Mouse (Mus musculus) midbrain, postnatal 0 days (tissue): ENCODE results near the gene Pakap. TPM values are rescaled to one million over a fixed set of nuclear protein-coding genes. Genes with fewer than 3 reads are reported as not detected.

Experiments
- ATAC-seq: fragments of 200-750 bp; cut with Nextera tagmentation; 2 replicates; pipeline ENCODE4 v1.8.0; 2017; ENCODE audit warnings: moderate number of reproducible peaks, mild to moderate bottlenecking, moderate TSS enrichment, moderate library complexity; ENCODE audit not compliant: low FRiP score
- DNase-seq: peaks from one replicate; pipeline ENCODE4 v3.0.0-alpha.2; 2015; ENCODE audit warnings: low spot score
- H3K27ac ChIP-seq: fragments of 300-500 bp; sonication (generic); 2 replicates; pipeline ENCODE4 v1.5.1; 2014; ENCODE audit warnings: low read depth, mild to moderate bottlenecking, low read length, mixed read lengths
- H3K27me3 ChIP-seq: fragments of 300-500 bp; sonication (generic); 2 replicates; pipeline ENCODE4 v1.6.1; 2014; ENCODE audit warnings: low read length, control low read depth, mixed read lengths; ENCODE audit not compliant: insufficient read depth
- H3K36me3 ChIP-seq: fragments of 300-500 bp; sonication (generic); 2 replicates; pipeline ENCODE4 v1.6.1; 2014; ENCODE audit warnings: low read length, control low read depth, mixed read lengths; ENCODE audit not compliant: insufficient read depth
- H3K4me1 ChIP-seq: fragments of 300-500 bp; sonication (generic); 2 replicates; pipeline ENCODE4 v1.6.1; 2014; ENCODE audit warnings: mild to moderate bottlenecking, control low read depth, antibody characterized with exemption, low read length, mixed read lengths; ENCODE audit not compliant: insufficient read depth
- H3K4me2 ChIP-seq: fragments of 300-500 bp; sonication (generic); 2 replicates; pipeline ENCODE4 v1.6.1; 2014; ENCODE audit warnings: low read depth, mild to moderate bottlenecking, low read length, mixed read lengths; ENCODE audit not compliant: poor library complexity, severe bottlenecking
- H3K4me3 ChIP-seq: fragments of 300-500 bp; sonication (generic); 2 replicates; pipeline ENCODE4 v1.5.1; 2014; ENCODE audit warnings: low read depth, mild to moderate bottlenecking, low read length, moderate library complexity
- H3K9ac ChIP-seq: fragments of 300-500 bp; sonication (generic); replicated peaks from 2 replicates; pipeline ENCODE4 v1.6.1; 2014; ENCODE audit warnings: mild to moderate bottlenecking, low read length, moderate library complexity, mixed read lengths; ENCODE audit not compliant: poor library complexity, severe bottlenecking
- H3K9me3 ChIP-seq: fragments of 300-500 bp; sonication (generic); 2 replicates; pipeline ENCODE4 v1.6.1; 2016; ENCODE audit warnings: low read length, control low read depth
- CTCF ChIP-seq: IDR thresholded peaks from 2 replicates; pipeline ENCODE4 v1.5.1; 2016; ENCODE audit warnings: antibody characterized with exemption, mild to moderate bottlenecking
- WGBS: fragments of 180-500 bp; shearing (Covaris S2); extraction: QIAGEN DNeasy Blood & Tissue Kit; methylation state at CpG from one replicate; pipeline ENCODE4 v1.1.7; 2014; 5-methylcytosine and 5-hydroxymethylcytosine counted together
- polyA plus RNA-seq: library from polyadenylated mRNA; unstranded; fragments of >200 nt; fragmentation: Nextera tagmentation; extraction: Ambion mirVana; gene quantifications from 2 replicates; pipeline ENCODE4 v1.2.1, GENCODE M21; 2015
- total RNA-seq: library from RNA; depleted of rRNA; stranded (reverse); fragments of >200 nt; gene quantifications from 2 replicates; pipeline ENCODE4 v1.2.3, GENCODE M21; 2014

Pakap gene
- total and polyA plus RNA-seq, 2 experiments from 2014 or later: 8.4 to 13.5 TPM

- no peaks in the 10 kb centered on the region for H3K4me1 ChIP-seq
- no peak overlapping the region for H3K9ac ChIP-seq
- no peaks in the 10 kb centered on the region for H3K27me3 ChIP-seq
- no peak overlapping the region for H3K4me2 ChIP-seq
- no peak overlapping the region for H3K27ac ChIP-seq
- DNase-seq (no peak), ATAC-seq (no peak)
- TF ChIP-seq CTCF: no peak
- WGBS: 80% methylated on average over 7 of the region's 7 CpGs
- H3K36me3 ChIP-seq: 0 out of 2 replicates have a peak, but pooled peaks cover 2% of the 10 kb centered on the region
- H3K9me3 ChIP-seq: no peaks in the 10 kb centered on the region
- H3K4me3 ChIP-seq: no peak overlapping the region
Measured at GRCm38 (mm10) chr4:57674351-57674750, 106.4 kb downstream of the Pakap start.

- Histone ChIP-seq H3K27ac (no peak overlapping the region), H3K9ac (no peak overlapping the region), H3K36me3 (0 out of 2 replicates have a peak, but pooled peaks cover 2% of the 10 kb centered on the region), H3K4me2 (no peak overlapping the region), H3K4me3 (no peak overlapping the region), H3K9me3 (no peaks in the 10 kb centered on the region), H3K27me3 (no peaks in the 10 kb centered on the region), H3K4me1 (no peaks in the 10 kb centered on the region)
- ATAC-seq (no peak), DNase-seq (no peak)
- TF ChIP-seq CTCF: no peak
- WGBS: 5% methylated on average over 13 of the region's 13 CpGs
Measured at GRCm38 (mm10) chr4:57675387-57675786, 107.4 kb downstream of the Pakap start.

- 85% methylated on average over 12 of the region's 12 CpGs for WGBS
- Histone ChIP-seq H3K4me2 (no peak overlapping the region), H3K9ac (no peak overlapping the region), H3K36me3 (0 out of 2 replicates have a peak, but pooled peaks cover 2% of the 10 kb centered on the region), H3K27ac (no peak overlapping the region), H3K9me3 (no peaks in the 10 kb centered on the region), H3K4me3 (no peak overlapping the region), H3K4me1 (no peaks in the 10 kb centered on the region), H3K27me3 (no peaks in the 10 kb centered on the region)
- ATAC-seq: no peak
- no peak for TF ChIP-seq CTCF
- no peak for DNase-seq
Measured at GRCm38 (mm10) chr4:57677916-57678315, 109.9 kb downstream of the Pakap start.

GRCm38 (mm10) chr4:57678991-57679457 is 111.0 kb downstream of the Pakap start:
- DNase-seq (no peak), ATAC-seq (no peak)
- no peaks in the 10 kb centered on the region for H3K9me3 ChIP-seq
- 77% methylated on average over 9 of the region's 9 CpGs for WGBS
- no peak overlapping the region for H3K4me2 ChIP-seq
- H3K4me1 ChIP-seq: no peaks in the 10 kb centered on the region
- H3K36me3 ChIP-seq: 0 out of 2 replicates have a peak, but pooled peaks cover 2% of the 10 kb centered on the region
- H3K27ac ChIP-seq: no peak overlapping the region
- H3K9ac ChIP-seq: no peak overlapping the region
- no peak overlapping the region for H3K4me3 ChIP-seq
- H3K27me3 ChIP-seq: no peaks in the 10 kb centered on the region
- TF ChIP-seq CTCF: no peak

GRCm38 (mm10) chr4:57680186-57680585 is 112.2 kb downstream of the Pakap start:
- H3K27ac ChIP-seq: no peak overlapping the region
- 0 out of 2 replicates have a peak, but pooled peaks cover 2% of the 10 kb centered on the region for H3K36me3 ChIP-seq
- no peak overlapping the region for H3K4me2 ChIP-seq
- H3K4me1 ChIP-seq: no peaks in the 10 kb centered on the region
- no peak overlapping the region for H3K4me3 ChIP-seq
- DNase-seq (no peak), ATAC-seq (no peak)
- no peak overlapping the region for H3K9ac ChIP-seq
- no peak for TF ChIP-seq CTCF
- 45% methylated on average over 12 of the region's 12 CpGs for WGBS
- H3K9me3 ChIP-seq: no peaks in the 10 kb centered on the region
- no peaks in the 10 kb centered on the region for H3K27me3 ChIP-seq

- no peaks in the 10 kb centered on the region for H3K4me1 ChIP-seq
- ATAC-seq: peak; percentile 63
Measured at GRCm38 (mm10) chr4:57681511-57681910, 113.5 kb downstream of the Pakap start.

More at GRCm38 (mm10) chr4:57681511-57681910, 113.5 kb downstream of the Pakap start:
- H3K36me3 ChIP-seq: no peaks in the 10 kb centered on the region
- no peaks in the 10 kb centered on the region for H3K9me3 ChIP-seq
- TF ChIP-seq CTCF: no peak
- 45% methylated on average over 12 of the region's 12 CpGs for WGBS
- no peak overlapping the region for H3K4me3 ChIP-seq
- no peaks in the 10 kb centered on the region for H3K27me3 ChIP-seq
- H3K9ac ChIP-seq: no peak overlapping the region
- H3K27ac ChIP-seq: no peak overlapping the region
- no peak overlapping the region for H3K4me2 ChIP-seq
- DNase-seq: peak; percentile 44
